Mouse (Mus musculus): ENCODE results near the gene Sema4c.
A peak's percentile ranks its signal among the peaks of the same experiment; 100 is the strongest.

Gene Sema4c

DNA sequence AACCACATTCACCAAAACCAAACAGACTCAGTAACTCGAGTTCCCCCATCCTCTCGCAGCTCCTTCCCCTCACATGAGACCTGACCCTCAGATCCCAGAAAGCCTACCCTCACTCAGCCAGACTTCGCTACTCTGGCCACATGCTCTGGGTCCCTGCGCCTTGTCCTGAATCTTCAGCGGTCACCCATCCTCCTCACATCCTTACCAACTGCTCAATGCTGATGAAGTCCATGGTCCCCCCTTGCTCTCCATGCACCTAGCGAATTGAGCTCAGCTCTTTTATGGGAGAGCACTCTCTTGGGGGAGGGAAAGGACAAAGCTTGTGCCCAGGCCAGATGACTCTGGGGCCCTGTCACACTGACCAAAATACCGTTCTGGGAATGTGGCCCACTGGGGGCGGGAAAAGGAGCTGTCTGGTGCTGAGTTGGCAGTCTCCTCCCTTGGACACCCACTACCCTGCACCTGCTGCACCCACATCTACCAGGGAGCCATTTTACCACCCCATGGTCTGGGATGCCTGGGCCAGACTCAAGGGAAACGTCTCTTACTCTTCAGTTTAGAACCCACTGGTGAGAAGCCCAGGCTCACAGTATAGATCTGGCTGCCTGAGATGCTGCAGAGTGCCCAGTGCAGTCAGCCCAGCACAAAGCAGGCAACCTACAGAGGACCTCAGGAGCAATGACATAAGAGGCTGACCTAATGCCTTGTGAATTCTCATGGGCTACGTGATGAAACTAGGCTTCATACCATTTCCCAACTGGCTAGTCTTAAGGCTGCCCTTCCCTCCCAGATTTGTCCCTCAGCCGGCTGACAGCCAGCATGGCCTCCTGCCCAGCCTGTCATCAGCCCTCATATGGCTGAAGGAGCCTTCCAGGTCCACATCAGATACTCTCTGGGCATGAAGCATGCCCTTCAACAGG, 22.4 kb downstream of the Sema4c start:
- DNase-seq (ENCODE audit: low spot score) = peak; percentile 68

DNA sequence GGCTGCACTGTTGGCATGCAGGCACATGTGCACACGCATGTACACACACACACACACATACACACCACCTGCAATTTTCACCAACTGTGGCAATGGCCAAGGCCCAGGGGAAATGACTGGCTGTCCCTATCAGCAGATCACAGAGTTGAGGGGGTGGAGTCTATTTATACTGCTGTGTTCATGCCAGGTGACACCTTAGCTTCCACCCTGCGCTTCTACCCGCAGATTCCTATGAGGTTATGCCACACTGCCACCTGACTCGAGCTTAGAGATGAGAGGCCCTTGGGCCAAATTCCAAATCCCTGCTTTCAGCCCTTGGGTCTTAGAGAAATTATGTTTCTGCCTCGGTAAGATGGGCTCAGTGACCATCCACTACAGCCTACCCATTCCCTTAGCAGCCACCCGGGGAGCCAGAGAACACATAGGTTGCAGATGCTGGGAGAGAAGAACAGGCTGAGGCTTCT, 23.5 kb downstream of the Sema4c start:
- peak; percentile 55 for DNase-seq (ENCODE audit: low spot score)

DNA sequence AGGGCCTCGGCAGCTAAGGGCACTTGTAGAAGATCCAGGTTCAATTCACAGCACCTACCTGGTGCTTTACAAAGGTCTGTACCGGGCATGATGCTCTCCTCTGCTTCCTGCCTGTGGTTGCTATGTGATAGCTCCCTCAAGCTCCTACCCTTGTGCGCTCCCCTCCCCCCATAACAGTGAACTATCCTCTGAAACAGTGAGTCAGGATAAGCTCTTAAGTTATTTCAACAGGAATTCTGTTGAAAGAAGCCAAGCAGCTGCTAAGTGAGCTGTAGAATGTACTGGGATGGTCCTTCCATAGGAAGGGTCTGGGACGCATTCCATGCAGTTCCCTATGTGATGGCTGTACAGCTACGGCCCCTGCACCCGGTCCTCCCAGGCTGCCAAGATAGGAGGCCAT, 24.6 kb downstream of the Sema4c start:
- DNase-seq (ENCODE audit: low spot score) = no peak

DNA sequence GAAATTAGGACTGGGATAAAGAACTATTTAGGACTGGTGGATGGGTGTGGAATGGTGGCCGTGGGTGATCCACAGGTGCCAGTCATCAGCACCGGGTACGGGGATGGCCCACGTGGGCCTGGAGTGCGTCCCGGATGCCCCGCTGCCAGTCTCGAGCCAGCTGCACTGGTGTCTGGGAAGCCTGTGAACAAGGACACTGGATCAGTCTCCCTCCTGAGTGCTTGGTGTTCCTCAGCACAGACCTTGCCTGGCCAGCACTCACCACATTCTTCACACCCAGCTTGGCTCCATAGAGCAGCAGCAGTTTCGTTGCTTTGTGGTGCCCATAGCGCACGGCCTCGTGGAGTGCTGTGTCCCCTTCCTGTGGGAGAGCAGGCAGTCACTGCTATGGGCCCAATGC, 26.7 kb downstream of the Sema4c start:
- DNase-seq (ENCODE audit: low spot score) = no peak

DNA sequence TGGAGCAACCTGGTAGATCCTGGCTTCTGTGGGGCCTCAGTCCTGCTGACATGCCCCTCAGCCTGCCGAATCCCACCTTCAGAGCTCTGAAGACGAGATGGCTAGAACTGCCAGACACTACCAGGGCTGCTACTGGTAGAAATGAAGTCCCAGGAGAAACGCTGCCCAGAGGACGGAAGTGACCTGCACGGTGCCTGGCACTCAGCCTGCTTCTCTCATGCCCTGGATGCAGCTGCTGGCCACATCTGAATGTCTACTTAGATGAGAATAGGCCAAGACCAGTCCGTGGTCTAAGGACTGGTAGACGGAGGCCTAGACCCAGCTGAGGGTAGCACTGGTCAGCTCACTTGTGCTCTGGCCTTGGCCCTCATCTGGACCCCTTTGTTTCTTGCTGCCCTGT, 27.2 kb downstream of the Sema4c start:
- DNase-seq (ENCODE audit: low spot score) = no peak

DNA sequence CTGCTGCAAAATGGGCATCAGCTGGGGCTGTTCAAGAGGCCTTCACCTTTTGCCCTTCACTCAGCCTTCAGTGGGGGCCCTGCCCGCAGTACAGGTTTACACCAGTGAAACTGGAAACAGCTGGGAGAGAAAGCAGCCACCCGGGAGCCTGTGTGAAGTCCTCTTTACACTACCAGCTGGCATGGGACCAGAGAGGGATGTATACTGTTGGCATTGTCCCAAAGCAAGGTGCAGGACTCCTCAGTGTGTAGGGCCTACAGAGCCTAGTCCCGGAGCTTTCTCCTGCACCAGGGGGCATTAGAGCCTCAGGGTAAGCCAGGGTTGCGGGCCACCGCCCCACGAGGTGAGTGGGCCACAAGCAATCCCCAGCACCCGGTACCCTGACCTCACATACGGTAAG, 27.7 kb downstream of the Sema4c start:
- peak; percentile 51 for DNase-seq (ENCODE audit: low spot score)

DNA sequence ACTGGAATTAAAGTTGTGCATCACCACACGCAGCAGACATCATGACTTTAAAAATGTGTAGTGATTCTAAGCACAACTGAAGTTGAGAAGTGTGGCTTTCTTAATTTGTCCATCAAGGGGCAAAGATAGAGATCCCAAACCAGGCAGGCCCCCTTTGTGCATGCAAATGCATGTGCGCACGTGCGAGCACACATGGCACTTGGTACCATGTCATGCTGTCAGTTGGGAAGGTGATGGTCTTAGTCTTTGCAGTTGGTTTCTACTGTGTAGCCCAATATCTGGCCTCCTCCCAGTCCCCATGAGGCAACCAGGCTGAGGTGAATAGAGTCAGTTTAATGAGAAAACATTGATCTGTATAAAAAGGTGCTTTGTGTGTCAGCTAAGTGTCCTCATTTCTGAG, 28.3 kb downstream of the Sema4c start:
- DNase-seq (ENCODE audit: low spot score) = no peak

DNA sequence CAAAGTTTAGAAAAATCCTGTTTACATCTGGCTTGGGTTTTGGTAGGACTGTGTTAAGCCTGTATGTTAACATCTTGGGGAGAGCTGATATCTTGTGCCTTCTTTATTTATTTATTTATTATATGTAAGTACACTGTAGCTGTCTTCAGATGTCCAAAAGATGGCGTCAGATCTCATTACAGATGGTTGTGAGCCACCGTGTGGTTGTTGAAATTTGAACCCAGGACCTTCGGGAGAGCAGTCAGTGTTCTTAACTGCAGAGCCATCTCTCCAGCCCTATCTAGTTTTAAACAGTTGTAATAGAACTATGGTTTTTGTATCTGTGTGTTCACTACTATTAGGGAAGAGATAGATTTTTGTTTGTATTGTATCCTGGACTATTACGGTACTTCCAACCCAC, 28.9 kb downstream of the Sema4c start:
- DNase-seq (ENCODE audit: low spot score) = no peak

DNA sequence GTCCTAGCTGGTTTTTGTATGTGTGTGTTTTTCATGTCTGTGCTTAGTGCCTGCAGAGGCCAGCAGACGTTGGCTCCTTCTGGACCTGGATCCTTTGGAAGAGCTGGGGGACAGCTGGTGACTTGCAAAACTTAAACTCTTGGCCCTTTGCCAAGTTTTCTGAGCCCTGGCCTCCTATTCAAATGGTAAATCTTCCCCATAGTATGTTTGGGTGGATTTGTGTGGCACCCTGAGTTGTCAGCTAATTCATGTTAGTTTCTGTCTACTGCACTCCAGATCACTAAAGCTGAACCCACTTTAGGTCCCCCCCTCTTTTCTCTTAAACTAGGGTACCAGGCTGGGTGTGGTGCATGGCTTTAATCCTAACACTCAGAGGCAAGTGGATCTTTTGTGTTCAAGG, 29.8 kb downstream of the Sema4c start:
- peak; percentile 69 for DNase-seq (ENCODE audit: low spot score)

DNA sequence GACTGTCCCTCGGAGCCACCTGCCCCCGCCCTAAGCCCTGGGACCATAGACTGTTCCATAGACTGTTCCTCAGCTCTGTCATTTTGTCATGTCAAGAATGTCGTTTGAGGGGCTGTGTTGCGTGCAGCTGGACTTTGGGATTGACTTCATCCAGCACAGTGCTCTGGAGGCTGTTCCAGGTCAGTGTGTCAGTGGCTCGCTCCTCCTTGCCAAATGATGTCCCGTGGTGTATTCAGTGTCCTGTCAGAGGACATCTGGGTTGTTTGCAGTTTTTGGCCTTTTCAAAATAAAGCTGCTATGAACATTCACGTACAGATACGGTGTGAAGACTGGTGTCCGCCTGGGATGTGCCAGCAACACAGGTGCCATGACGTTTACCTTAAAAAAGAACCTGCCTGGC, 31.2 kb downstream of the Sema4c start:
- DNase-seq (ENCODE audit: low spot score) = no peak

DNA sequence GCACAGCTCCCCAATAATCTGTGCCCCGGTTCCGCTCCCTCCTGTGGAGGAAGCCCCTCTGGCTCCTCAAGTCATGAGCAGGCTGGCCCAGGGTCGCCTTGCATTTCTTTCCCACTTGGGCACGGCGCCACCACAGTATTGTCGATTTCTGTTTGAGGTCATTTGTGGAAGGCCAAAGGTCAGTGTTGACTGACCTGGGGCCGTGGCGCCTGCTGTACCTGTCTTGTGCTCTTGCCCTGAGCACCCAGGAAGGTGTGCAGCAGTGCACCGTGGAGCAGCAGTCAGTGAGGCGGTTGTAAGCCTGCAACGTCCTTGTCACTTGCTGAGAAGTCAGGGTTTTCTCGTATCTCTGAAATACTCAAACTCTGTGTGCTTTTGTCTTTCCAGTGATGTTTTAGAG, 32.4 kb downstream of the Sema4c start:
- no peak for DNase-seq (ENCODE audit: low spot score)

DNA sequence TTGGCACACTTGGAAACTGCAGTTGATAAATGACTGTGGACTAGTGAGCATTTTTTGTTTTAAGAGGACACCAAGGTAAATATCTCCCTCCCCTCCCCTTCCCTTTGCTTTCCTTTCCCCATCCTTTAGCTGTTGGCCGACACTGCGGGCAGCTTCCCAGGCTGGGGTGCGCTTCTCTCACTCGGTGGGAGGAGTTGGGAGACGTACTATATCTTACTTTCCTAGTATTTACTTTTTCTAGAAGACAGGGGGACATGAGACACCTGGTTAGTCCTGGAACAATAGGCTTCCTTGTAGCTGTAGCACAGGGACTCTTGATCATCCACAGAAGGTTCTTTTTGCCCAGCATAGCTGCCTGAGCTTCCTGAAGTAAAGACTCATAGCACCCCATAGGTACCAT, 34.1 kb downstream of the Sema4c start:
- DNase-seq (ENCODE audit: low spot score) = no peak

DNA sequence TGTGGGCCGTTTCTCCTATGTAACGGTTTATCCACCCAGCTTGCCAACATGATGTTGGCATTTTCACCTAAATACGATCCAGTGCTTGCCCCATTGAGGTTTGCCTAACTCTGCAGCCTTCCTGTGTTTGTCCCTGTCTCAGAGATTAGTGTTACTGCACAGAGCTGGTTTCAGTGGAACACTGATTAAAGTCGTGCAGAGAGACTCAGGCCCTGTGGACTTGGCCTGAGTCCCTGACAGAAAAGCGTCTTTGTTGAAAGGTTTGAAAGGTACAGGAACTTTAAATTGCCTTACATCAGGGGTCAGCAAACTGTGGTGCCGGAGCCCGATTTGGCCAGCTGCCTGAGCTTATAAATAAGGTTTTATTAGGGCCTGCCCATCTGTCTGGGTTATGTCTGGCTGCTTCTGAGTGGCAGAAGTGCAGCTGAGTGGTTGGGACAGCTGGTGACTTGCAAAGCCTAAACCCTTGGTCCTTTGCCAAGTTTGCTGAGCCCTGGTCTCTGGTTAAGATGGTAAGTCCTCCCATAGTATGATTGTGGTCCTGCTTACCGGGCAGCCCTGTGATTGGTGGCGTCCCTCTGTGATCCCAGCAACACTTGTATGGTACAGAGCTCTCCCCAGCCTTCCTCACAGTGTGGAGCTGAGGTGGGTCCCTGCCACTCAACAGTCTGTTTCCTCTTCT, 34.7 kb downstream of the Sema4c start:
- DNase-seq (ENCODE audit: low spot score) = peak; percentile 94

DNA sequence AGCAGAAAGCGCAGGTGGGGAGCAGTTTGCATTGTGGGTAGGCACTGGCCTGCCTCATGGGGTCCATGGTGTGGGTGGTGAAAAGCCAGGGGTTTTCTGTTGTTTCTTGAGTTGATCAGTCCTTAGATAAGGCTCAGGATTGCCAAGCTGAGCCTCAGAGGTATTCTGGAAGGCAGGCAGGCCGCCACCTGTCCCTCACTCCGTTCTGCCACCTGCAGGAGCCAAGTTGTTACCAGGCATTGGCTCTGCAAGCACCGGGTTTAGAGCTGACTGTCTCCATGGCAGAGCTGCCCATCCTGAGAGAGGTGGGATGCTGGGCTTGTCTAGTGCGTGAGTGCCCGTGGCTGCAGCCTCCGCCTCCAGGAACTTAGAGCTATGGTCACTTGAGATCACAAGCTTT, 35.9 kb downstream of the Sema4c start:
- DNase-seq (ENCODE audit: low spot score) = no peak

DNA sequence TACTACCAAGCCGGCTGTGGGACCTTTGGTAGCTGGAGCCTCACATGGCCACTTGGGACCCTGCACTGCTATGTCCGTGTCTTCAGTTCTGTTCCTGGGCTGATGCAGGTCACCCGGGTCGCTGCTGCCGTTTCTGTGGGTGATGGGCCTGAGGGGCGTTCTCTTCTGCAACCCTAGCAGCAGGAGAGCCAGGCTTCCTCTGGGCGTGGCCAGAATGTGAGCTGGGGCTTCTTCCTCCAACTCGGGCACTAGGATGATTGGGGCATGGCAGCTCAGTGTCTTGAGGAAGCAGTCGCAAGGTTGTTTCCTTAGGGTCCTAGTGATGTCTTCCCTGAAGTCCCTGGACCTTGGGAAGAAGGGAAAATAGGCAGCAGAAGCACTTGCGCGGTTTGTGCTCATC, 38.5 kb downstream of the Sema4c start:
- no peak for DNase-seq (ENCODE audit: low spot score)

DNA sequence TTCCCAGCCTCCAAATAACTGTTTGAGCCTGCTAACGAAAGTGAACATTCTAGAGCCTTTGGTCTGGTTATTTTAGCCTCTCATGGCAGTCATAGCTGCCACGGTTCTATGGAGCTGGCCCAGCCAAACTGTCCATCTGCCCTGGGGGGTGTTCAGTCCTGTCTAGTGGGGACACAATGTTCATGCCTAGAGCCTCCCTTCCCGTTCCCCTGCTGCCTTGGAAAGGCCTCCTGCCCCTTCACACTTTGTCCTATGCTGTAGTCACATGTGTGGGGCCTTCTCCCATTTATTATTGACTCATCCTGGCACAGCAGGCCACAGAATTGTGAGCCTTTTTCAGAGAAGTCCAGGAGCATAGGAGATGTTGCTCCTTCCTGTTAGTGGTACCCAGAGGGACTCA, 39.9 kb downstream of the Sema4c start:
- DNase-seq (ENCODE audit: low spot score) = no peak

DNA sequence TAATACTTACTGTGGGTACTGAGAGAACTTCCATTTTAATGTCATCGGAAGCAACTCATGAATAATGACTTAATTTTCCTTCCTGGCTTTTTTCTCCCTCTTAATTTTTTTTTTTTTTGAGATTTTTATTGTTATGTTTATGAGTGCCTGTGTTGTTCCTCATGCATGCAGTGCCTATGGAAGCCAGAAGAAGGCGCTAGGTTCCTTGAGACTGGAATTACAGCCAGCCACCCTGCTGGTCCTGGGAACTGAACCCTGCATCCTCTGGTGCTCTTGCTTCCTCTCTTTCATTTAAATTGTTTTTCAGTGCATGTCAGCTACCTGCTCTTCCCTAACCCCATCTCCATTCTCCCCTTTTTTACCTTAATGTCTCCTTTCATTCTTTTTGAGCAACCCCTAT, 44.4 kb downstream of the Sema4c start:
- peak; percentile 51 for DNase-seq (ENCODE audit: low spot score)

DNA sequence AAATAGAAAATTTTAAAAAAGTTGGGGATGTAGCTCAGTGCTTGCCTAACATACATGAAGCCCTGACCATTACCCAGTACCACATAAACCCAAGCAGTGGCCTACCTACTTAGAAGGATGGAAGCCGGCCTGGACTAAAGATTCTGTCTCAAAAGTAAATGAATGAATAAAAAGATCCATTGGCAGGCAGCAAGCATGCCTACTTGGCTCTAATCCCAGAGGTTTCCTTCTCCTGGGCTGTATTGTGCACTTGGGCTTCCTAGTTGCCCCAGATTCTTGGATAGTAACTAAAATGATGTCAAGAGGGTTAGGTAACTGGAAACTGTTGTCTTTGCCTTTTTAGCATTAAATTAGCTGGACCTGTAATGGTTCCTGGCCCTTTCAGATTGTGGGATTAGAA, 44.8 kb downstream of the Sema4c start:
- DNase-seq (ENCODE audit: low spot score) = peak; percentile 43

DNA sequence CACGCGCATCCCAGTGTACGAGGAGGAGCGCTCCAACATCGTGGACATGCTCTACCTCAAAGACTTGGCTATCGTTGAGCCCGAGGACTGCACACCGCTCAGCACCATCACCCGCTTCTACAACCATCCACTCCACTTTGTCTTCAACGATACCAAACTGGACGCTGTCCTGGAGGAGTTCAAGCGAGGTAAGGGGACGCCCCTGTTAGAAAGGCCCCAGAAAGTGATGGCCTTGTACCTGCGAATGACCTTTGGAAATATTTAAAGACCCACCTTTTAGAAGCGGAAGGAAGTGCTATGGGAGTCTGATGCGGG, 45.2 kb downstream of the Sema4c start:
- no peak for DNase-seq (ENCODE audit: low spot score)

DNA sequence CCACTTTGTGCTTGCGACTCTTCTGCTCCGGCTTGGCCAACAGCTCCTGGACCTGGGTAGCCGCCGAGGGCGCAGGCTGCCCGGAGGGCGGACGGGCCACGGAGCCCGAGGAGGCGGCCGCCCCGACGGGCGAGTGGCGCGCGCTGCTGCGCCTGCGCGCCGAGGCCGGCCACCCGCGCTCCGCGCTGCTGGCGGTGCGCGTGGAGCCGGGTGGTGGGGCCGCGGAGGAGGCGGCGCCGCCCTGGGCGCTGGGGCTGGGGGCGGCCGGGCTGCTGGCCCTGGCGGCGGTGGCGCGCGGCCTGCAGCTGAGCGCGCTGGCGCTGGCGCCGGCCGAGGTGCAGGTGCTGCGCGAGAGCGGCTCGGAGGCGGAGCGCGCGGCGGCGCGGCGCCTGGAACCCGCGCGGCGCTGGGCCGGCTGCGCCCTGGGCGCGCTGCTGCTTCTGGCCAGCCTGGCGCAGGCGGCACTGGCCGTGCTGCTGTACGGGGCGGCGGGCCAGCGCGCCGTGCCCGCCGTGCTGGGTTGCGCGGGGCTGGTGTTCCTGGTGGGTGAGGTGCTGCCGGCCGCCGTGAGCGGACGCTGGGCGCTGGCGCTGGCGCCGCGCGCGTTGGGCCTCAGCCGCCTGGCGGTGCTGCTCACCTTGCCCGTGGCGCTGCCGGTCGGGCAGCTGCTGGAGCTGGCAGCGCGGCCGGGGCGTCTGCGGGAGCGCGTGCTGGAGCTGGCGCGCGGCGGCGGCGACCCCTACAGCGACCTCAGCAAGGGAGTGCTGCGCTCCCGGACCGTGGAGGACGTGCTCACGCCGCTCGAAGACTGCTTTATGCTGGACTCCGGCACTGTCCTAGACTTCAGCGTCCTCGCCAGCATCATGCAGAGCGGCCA, 45.8 kb downstream of the Sema4c start:
- peak; percentile 82 for DNase-seq (ENCODE audit: low spot score)

DNA sequence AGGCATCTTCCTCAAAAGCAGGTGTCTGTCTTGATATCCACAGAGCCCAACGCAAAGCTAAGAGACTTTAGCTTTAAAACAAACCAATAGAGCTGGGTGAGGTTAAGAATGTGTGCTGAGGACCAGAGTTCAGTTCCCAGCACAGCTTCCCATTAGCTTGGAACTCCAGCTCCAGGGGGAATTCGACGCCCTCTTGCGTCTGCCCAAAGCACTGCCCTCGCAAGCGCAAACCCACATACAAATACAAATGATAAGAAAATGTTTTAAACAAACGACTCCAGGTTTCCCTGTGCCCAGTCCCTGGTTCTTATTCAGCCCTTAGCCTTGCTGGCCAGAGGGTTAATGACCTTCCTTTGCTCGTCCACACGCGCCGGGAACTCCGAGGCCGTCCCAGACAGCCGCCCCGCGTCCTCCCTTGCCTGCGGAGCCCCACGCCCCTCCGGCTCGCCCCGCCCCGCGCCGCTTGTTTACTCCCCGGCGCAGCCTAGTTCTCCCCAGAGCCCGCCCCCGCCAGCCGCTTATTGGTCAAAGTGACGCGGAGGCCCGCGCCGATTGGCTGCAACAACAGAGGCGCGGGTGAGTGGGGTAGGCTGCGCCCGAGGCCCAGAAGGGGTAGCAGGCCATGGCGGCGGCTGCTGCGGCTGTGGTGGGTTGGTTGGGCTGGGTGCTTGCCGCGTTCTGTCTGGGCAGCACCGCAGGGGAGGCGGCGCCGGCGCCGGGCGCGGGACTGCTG, 46.7 kb downstream of the Sema4c start, which contains the start of gene Cnnm3:
TSS of gene Cnnm3 (plus strand) at position 579 of the 733 bp plus-strand sequence.
- peak; percentile 100 for DNase-seq (ENCODE audit: low spot score)

DNA sequence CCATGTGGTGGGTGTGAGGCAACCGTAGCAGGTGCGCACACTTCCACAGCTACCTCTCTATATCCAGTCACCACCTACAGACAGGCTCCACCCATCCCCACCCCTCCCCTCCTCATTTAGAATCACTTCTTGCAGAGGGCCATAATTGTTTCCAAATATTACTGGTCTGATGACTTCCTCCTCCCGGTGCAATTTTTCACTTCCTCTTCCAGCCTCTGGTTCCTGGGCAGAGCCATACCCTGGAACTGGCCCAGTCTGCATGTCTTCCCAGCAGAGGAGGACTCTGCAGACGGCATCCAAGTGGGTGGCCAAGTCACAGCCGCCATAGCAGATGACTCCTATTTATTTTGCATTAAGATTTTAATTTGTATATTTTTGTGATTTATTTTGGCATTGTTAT, 49.9 kb downstream of the Sema4c start:
- DNase-seq (ENCODE audit: low spot score) = no peak
